Mouse (Mus musculus): ENCODE results near the gene Osbpl2.

DNA sequence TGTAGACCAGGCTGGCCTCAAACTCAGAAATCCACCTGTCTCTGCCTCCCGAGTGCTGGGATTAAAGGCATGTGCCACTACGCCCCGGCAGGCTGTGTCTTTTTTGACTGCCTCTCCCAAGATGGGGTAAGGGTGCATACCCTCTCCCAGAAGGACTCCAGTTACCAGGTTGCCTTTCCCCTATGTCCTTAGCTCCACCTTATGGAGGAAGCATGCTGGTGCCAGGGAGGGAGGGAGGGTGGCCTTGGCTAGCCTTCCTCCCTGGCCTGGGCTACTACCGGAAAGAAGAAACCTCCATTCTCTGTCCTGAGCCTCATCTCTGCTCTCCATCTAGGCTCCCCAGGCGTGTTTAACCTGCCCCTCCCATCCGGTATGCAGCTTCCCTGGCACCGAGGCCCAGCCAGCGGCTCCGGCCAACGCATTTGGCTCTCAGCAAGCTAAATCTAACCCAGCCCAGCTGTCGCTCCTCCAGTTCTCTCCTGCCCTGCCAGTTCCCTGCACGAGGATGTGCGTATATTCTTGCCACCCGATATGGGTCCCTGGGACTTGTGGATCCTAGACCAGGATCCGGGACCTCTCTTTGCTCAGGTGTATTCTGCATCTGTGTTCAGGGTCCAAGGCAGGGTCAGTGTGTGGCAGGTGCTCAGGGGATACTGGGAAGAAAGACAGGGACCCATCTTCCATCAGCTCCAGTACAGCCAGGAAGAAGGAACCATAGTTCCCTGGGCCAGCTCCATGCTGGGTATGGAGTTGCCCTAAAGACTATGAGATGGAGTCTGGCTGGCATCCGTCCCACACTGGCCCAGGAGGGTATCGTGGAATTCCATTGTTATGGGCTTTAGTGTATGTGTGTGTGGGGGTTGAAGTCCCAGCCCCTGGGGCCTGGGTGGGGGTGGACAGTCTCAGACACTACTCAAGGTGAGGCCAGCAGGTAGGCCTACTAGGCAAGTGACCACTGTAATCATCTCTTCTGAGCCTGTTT lies 4.9 kb upstream of the Osbpl2 start:
- TF ChIP-seq CTCF (IDR thresholded peaks at IDR 0.05; ENCODE audit: low read depth) (peak; percentile 53), EP300 (optimal IDR thresholded peaks at IDR 0.05) (no peak)

All from stomach, postnatal 0 days (tissue).